Mouse (Mus musculus): ENCODE data around the gene Rgs12. TPM values are rescaled to one million over a fixed set of nuclear protein-coding genes. Genes with fewer than 3 reads are reported as not detected.

The Rgs12 gene
- total RNA-seq, 2 experiments from 2014 or later, result 6.2 to 8.5 TPM

DNA sequence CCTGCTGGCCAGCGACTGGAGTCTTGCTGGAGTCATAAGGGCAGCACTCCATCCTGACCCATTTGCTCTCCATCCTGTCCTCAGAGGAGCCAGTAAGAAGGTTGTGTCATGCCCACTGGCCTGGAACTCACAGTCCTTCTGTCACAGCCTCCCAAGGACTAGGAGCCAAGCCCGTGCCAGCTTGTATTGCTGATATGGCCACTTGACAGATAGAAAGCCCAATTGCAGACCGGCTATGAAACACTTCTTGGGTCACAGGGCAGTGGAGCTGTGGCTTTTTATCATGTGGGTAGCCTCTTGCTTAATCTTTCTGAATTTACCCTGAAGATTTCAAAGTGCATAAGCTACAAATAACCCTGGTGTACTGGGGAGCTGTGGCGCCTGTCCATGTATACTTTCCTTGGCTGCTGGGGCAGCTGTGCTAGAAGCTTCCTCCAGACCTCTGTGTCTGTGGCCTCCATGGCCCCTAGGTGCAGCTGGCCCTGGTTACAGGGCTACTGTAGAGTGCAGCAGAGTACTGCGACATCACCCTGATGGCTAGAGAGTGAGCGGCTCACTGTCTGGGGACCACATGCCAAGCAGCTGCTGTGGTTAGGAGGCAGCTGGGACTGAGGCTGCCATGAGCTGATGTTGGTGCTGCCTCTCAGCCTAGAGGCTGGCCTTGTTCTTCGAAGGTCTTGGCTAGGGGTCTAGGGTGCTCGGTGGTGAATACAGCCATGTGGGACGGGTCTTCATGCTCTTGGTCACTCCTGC is 27.5 kb downstream of the Rgs12 start:
- peak; percentile 44 for ATAC-seq (ENCODE audit: poor library complexity, severe bottlenecking)

GRCm38 (mm10) chr5:34980099-34980498 is 30.9 kb downstream of the Rgs12 start:
- no peak for ATAC-seq (ENCODE audit: poor library complexity, severe bottlenecking)

GRCm38 (mm10) chr5:34981734-34982133 is 32.5 kb downstream of the Rgs12 start:
- ATAC-seq (ENCODE audit: poor library complexity, severe bottlenecking), result no peak

DNA sequence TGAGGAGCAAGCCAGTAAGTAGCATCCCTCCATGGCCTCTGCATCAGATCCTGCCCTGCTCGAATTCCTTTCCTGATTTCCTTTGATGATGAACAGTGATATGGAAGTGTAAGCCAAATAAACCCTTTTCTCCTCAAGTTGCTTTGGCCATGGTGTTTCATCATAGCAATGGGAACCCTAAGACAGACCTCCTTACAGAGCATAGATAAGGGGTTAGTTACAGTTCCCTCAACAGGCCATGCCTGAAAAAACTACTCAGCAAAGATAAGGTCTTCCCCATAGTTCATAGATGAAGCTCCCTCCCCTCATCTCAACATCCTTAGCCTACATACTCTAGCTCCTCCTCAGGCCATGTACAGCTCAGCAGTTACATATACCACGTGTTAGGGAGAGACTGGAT is 35.7 kb downstream of the Rgs12 start:
- ATAC-seq (ENCODE audit: poor library complexity, severe bottlenecking), result no peak

- peak; percentile 49; the same call in 1 of the 2 replicates for ATAC-seq (ENCODE audit: poor library complexity, severe bottlenecking)
Measured at GRCm38 (mm10) chr5:34985867-34986266, 36.6 kb downstream of the Rgs12 start.

GRCm38 (mm10) chr5:34987396-34987795 is 38.2 kb downstream of the Rgs12 start:
- ATAC-seq (ENCODE audit: poor library complexity, severe bottlenecking), result peak; percentile 61; the same call in 1 of the 2 replicates

DNA sequence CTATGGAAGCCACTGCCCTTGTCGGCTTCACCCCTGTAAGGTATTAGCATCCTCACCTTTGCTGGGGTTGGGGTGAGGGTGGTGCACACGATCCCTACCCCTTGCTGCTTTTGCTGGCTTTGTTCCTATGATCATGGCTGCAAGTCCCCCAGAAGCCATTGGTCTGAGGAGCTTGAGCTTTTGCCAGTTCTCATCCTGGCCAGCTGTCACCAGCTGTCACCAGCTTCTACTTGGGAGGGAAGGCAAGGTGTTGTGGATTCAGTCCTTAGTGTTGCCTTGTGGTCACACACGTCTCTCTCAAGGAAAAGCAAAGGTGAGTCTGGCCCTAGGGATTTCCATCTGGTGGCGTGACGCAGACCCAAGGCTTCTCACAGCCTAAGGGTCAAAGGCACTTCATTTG is 39.4 kb downstream of the Rgs12 start:
- ATAC-seq (ENCODE audit: poor library complexity, severe bottlenecking), result no peak

DNA sequence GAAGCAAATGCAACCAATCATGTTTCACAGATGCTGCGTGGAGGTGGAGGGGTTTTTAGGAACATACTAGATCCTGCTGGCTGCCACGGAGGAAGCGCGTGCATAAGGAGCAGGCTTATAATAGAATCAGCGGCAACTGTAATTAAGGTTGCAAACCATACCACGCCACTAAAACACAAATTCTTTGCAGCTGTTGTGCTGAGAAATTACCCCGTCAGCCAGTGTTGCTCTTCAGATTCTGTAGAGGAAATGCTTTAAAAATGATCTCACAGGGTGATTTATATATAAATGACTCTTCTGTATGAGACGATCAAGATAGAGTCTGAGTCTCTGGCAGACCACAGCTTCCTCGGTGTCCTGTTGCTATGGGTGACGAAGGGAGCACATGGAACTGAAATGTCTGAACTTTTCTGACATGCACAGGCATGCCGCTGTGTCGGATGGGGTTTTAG is 40.1 kb downstream of the Rgs12 start:
- no peak for ATAC-seq (ENCODE audit: poor library complexity, severe bottlenecking)

DNA sequence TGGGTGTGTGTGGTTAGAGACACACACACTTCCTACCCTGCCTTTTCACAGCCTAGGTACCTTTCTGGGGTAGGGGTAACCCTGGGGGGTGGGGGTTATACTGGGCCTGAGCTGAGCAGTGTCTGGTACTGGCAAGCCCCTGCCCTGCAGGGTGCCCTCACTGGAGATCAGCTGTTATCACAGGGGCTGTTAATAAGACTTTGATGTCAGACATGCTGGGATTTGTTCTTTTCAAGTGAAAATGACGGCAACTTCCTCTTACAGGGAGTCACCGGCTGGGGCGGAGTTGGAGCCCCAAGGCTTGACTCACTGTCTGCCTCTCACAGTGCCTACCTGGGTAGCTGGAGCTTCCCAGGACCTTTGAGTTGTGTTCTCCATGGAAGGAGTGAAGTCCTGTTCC is 49.5 kb downstream of the Rgs12 start:
- no peak for ATAC-seq (ENCODE audit: poor library complexity, severe bottlenecking)

DNA sequence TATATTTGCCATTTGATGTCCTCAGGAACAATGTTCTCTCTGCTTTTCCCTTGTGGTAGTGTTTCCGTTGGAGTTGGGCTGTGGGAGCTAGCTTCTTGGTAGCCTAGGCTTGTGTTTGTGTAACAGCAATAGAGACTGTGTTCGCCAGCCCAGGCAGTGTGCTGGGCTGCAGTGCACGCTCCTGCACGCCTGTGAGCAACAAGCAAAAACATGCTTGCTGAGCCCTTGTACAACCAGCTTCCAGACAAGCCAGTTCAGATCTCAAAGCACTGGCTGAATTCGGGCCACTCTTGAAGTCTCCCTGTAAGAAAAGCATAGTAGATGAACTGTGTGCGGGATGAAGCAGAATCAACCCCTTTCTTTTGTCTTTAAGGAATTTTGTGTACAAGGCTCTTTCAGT is 50.0 kb downstream of the Rgs12 start:
- no peak for ATAC-seq (ENCODE audit: poor library complexity, severe bottlenecking)

DNA sequence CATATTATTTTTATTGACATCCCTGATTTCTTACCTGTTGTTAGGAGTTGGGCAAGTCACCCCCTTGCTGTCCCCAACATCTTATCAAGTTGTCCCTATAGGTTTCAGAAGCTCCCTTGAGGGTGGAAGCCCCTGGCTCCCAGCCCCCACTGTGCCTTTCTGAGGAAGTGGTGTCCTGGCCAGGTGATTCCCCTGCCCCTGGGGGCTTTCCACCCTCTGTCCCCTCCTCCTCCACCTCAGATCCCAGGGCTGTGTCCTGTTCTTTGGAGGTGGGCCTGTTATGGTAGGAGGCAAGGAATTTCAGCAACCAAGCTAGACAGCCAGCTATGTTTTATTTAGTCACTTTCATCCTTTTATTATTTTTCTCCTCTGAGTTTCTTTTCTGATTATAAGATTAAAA is 51.1 kb downstream of the Rgs12 start:
- no peak for ATAC-seq (ENCODE audit: poor library complexity, severe bottlenecking)

DNA sequence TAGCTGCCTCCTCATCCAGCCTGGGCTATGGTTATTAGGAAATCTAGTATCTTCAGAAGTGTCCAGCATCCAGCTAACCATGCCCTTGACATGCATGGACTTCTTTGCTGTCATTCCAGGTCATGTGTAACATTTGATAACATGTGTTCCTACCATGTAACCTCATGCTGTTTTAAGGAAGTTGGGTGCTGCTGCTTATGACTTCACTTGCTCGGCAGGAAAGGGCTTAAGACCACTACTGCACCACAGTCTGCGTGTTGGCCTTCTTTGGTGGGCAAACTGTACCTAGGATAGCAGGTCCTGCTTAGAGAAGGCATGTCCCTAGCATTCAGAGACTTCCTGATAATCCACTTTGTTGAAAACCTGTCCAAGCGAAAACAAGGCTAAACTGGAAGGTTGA is 51.9 kb downstream of the Rgs12 start:
- ATAC-seq (ENCODE audit: poor library complexity, severe bottlenecking), result no peak

- ATAC-seq (ENCODE audit: poor library complexity, severe bottlenecking), result no peak
Measured at GRCm38 (mm10) chr5:35003611-35004162, 54.4 kb downstream of the Rgs12 start.

DNA sequence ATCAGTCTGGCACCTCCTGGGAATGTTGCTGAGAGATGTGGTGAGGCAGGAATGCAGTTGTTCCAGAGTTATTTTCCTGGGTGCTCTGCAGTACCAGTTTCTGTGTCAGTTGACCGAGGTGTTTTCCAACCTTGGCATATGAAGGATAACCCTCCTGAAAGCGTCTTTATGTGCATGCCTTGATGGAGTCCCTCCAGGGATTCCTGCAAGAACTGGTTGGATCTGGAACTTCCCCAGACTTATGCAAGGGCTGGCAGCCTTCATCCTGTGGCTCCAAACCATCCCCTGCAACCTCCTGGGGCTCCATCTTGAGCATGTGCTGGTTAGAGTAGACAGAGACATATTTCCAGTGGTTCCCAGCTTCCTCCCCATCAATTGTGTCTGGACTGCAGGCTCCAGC is 55.5 kb downstream of the Rgs12 start:
- no peak for ATAC-seq (ENCODE audit: poor library complexity, severe bottlenecking)

DNA sequence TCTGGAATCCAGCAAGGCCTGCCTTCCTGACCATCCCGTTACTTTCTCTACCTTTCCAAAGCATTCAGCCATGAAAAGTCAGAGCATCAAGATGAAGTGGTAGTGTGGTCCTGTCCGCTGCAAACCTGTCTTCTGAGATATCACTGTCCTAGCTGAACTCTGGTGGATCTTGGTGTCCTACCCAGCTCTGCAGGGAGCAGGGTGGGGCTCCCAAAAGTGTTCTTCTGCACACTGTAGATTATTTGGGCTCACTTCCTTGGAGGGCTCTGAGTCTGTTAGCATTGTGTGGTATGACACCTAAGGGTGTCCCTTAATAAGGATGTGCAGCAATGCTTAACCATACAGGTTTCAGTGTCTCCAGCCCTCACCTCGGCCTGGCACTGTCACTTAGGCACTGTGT is 56.4 kb downstream of the Rgs12 start:
- no peak for ATAC-seq (ENCODE audit: poor library complexity, severe bottlenecking)

GRCm38 (mm10) chr5:35006599-35006998 is 57.4 kb downstream of the Rgs12 start:
- no peak for ATAC-seq (ENCODE audit: poor library complexity, severe bottlenecking)

GRCm38 (mm10) chr5:35009163-35009562 is 59.9 kb downstream of the Rgs12 start:
- no peak for ATAC-seq (ENCODE audit: poor library complexity, severe bottlenecking)

GRCm38 (mm10) chr5:35010656-35011055 is 61.4 kb downstream of the Rgs12 start:
- ATAC-seq (ENCODE audit: poor library complexity, severe bottlenecking), result no peak

DNA sequence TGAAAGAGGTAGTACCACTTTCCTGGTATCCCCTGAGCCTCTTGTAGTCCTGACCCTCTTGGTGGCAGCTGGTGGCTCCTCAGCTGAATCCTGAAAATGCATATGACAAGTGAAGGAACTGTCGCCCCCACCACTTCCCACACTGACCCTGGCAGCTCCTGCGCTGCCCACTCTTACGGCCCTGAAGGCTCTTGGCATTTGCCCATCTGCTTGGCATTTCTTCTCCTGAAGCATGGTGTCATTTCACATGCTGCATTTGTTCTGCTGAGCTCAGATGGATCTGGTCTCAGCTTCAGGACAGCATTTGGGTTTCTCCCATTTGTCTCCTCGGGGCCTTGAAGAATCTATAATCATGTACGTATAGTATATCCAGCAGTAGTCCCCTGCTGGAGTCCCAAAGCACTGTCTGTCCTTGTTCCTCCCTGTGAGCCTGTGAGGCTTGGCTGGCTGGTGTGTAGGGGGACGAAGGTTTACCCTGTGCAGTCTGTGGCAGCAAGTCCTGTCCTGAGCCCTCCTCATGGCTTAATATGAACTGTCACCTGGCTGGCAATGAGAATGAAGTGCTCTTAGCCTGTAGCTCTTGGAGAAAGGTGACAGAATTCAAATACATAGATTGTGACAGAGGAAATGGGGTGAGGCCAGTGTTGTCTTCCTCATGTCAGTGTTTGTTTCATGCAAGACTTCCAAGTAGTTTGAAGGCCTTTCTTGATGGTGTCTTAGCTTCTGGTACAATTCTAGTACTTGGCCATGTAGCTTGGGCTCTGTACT is 62.1 kb downstream of the Rgs12 start:
- no peak for ATAC-seq (ENCODE audit: poor library complexity, severe bottlenecking)

- ATAC-seq (ENCODE audit: poor library complexity, severe bottlenecking), result no peak
Measured at GRCm38 (mm10) chr5:35014036-35014435, 64.8 kb downstream of the Rgs12 start.

DNA sequence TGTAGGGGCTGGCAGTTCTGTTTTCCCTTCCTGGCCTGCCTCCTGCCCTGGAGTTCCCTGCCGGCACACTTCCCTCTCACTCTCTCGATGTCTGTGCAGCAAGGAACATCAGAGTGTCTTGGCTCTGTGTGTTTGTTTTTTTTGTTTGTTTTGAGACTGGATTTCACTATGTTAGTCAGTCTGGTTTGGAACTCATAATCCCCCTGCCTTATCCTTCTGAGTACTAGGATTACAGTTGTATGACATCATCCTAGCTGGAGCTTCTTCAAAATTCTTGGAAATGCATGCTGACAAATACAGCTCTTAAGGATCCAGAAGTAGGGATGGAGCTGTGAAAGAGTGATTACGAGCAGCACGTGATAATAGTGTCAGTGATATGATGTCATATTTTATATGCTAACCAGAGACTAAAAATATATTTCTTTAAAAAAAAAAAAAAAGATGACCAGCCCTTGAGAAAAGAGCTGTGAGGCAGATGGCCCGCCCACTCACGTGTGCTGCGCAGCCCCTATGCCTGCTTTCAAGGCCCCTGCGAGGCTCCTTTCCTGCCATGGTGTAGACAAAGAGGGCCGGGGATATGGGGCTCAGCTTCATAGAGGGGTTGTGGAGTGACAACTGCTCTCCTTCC is 70.5 kb downstream of the Rgs12 start:
- ATAC-seq (ENCODE audit: poor library complexity, severe bottlenecking), result no peak
